ENCODE assay signal across 23 mouse cellular contexts in the genomic region with DNA sequence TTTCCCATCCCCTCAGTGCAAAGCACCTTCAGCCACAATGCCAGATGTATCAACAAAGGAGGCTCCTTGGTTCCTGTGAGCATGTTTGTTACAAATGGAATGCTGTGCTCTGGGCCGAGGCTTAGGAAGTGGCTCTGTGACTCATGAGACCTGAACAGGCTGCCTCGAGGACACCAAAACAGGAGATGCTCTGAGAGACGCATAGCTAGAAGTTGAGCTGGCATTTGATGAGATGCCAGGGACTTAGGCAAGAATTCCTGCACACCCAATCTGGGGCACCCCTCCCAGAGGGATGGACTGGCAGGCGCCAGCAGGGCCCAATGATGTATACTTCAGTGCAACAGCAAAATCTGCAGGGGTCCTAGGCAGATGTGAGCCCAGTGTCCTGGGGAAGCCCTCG. TPM values are rescaled to one million over a fixed set of nuclear protein-coding genes. Genes with fewer than 3 reads are reported as not detected.
A peak's percentile ranks its signal among the peaks of the same experiment; 100 is the strongest.
DNase-seq lines count a peak whose midpoint lies in the region; ATAC-seq and TF ChIP-seq lines count a peak whose summit lies in the region.
"Had no signal": no experiment of that assay in that cellular context is flagged by ENCODE, and none has a peak within 500 bp of the region (broad histone marks: within the 10 kb centered on the region; RNA-seq: fewer than 3 reads in every experiment).

No protein-coding gene starts in this region.

- no peak for TF ChIP-seq CTCF in stomach, postnatal 0 days (IDR thresholded peaks at IDR 0.05; ENCODE audit: low read depth)

- WGBS in stomach, postnatal 0 days: 55% methylated on average over 5 of the region's 5 CpGs

- no peaks in the 10 kb centered on the region for H3K36me3 ChIP-seq in stomach, postnatal 0 days (ENCODE audit: control insufficient read depth, insufficient read depth, low read length)
- H3K36me3 ChIP-seq: embryonic facial prominence, embryonic 13.5 days; forebrain, embryonic 12.5 days; hindbrain, embryonic 12.5 days; intestine, embryonic 15.5 days; kidney, embryonic 15.5 days; midbrain, embryonic 13.5 days; stomach, embryonic 15.5 days had no signal

- H3K9ac ChIP-seq in stomach, postnatal 0 days (ENCODE audit: low read length): no peak overlapping the region
- H3K9ac ChIP-seq: embryonic facial prominence, embryonic 13.5 days; forebrain, embryonic 12.5 days; hindbrain, embryonic 12.5 days; intestine, embryonic 15.5 days; kidney, embryonic 15.5 days; midbrain, embryonic 13.5 days; stomach, embryonic 15.5 days had no signal

- H3K4me1 ChIP-seq in stomach, postnatal 0 days (replicated peaks; ENCODE audit: control insufficient read depth, insufficient read depth): no peaks in the 10 kb centered on the region
- H3K4me1 ChIP-seq: embryonic facial prominence, embryonic 13.5 days; forebrain, embryonic 12.5 days; hindbrain, embryonic 12.5 days; intestine, embryonic 15.5 days; kidney, embryonic 15.5 days; midbrain, embryonic 13.5 days; stomach, embryonic 15.5 days had no signal

- H3K27ac ChIP-seq in stomach, postnatal 0 days (replicated peaks): no peak overlapping the region
- H3K27ac ChIP-seq: embryonic facial prominence, embryonic 13.5 days; forebrain, embryonic 12.5 days; heart, adult 2 months; hindbrain, embryonic 12.5 days; intestine, embryonic 15.5 days; kidney, embryonic 15.5 days; macrophage; midbrain, embryonic 13.5 days; stomach, embryonic 15.5 days had no signal

- H3K9me3 ChIP-seq in stomach, postnatal 0 days (ENCODE audit: control insufficient read depth, low read length): no peaks in the 10 kb centered on the region
- H3K9me3 ChIP-seq: embryonic facial prominence, embryonic 13.5 days; forebrain, embryonic 12.5 days; hindbrain, embryonic 12.5 days; intestine, embryonic 15.5 days; kidney, embryonic 15.5 days; midbrain, embryonic 13.5 days; stomach, embryonic 15.5 days had no signal

- peak; percentile 37 for DNase-seq in urinary bladder, postnatal 14 days (ENCODE audit: low spot score)
- no peak for DNase-seq in urinary bladder, postnatal 10 days (ENCODE audit: low spot score)
- DNase-seq in adipocyte (ENCODE audit: low spot score): peak; percentile 16
- DNase-seq in adrenal gland, postnatal 36 days: peak; percentile 72 to 75
- no peak for DNase-seq in stomach, postnatal 0 days (ENCODE audit: low spot score)
- no peak for DNase-seq in spleen, postnatal 36 days (ENCODE audit: low spot score in 2 of 2)
- DNase-seq in kidney, postnatal 10 days: no peak
- DNase-seq: cerebellum, adult 8-10 months; heart, adult 2 months; layer of hippocampus, postnatal 36 days; lung, adult 18-20 months; spleen, adult 18-20 months had no signal

- H3K4me3 ChIP-seq in stomach, postnatal 0 days (ENCODE audit: low read depth, low read length): no peak overlapping the region
- H3K4me3 ChIP-seq: embryonic facial prominence, embryonic 13.5 days; forebrain, embryonic 12.5 days; heart, adult 2 months; hindbrain, embryonic 12.5 days; intestine, embryonic 15.5 days; kidney, embryonic 15.5 days; midbrain, embryonic 13.5 days; stomach, embryonic 15.5 days had no signal

- peak; percentile 56; the same call in 1 of the 2 replicates for ATAC-seq in stomach, postnatal 0 days (ENCODE audit: low FRiP score, low TSS enrichment)
- ATAC-seq: intestine, embryonic 15.5 days; midbrain, embryonic 13.5 days had no signal

- H3K4me2 ChIP-seq in stomach, postnatal 0 days (replicated peaks; ENCODE audit: low read depth): no peak overlapping the region
- H3K4me2 ChIP-seq: embryonic facial prominence, embryonic 13.5 days; forebrain, embryonic 12.5 days; hindbrain, embryonic 12.5 days; intestine, embryonic 15.5 days; kidney, embryonic 15.5 days; midbrain, embryonic 13.5 days; stomach, embryonic 15.5 days had no signal

- TF ChIP-seq EP300 in stomach, postnatal 0 days (optimal IDR thresholded peaks at IDR 0.05): no peak

- no peaks in the 10 kb centered on the region for H3K27me3 ChIP-seq in stomach, postnatal 0 days (ENCODE audit: control insufficient read depth, insufficient read depth, low read length)
- H3K27me3 ChIP-seq: CH12.LX; embryonic facial prominence, embryonic 13.5 days; forebrain, embryonic 12.5 days; hindbrain, embryonic 12.5 days; intestine, embryonic 15.5 days; kidney, embryonic 15.5 days; midbrain, embryonic 13.5 days; stomach, embryonic 15.5 days had no signal

RNA-seq across cellular contexts. Expression of a gene that starts 43.9 kb away (rescaled TPM):
- total RNA-seq in adrenal gland, postnatal 36 days (2021): under 1 TPM; 0.10 to 0.20 TPM
- 0.59 and 0.70 TPM in 2 replicates for polyA plus RNA-seq in stomach, postnatal 0 days (2015; fragmentation: Nextera tagmentation; extraction: Ambion mirVana)
- total RNA-seq: CH12.LX; heart, adult 2 months; liver, adult 2 months; neutrophil, adult 5-6 weeks had no signal
- polyA plus RNA-seq: liver, adult 2 months; macrophage had no signal

RNA-seq across cellular contexts. Expression of a gene that starts 45.7 kb away (rescaled TPM):
- total RNA-seq in adrenal gland, postnatal 36 days (2021): 100 to 1,000 TPM; 187 to 216 TPM
- polyA plus RNA-seq in stomach, postnatal 0 days (2015; fragmentation: Nextera tagmentation; extraction: Ambion mirVana): 353 and 375 TPM in 2 replicates

Comparison
In these comparisons a context has a peak if more than half of its experiments do, and no peak if none do; other contexts are left out.
1. DNase-seq: peak in urinary bladder, postnatal 14 days (single experiment), adipocyte (single experiment) and adrenal gland, postnatal 36 days (2 of 2); none in urinary bladder, postnatal 10 days (single experiment), stomach, postnatal 0 days (single experiment), spleen, postnatal 36 days (0 of 2) and kidney, postnatal 10 days (single experiment).